Mouse (Mus musculus) adrenal gland, adult (tissue): Measurements from ENCODE around the gene Vmn1r78.
"Not testable (repeated sequence)": the region's sequence is repeated elsewhere in the genome, so short reads cannot be mapped to it uniquely, and the experiment has no call there.

Source experiments
- DNase-seq, 2 experiments: peaks; one replicate each; pipeline ENCODE4 v3.0.0; 2022 to 2023; ENCODE audit warnings: low spot score in 1 of 2; ENCODE audit not compliant: inconsistent age in 2 of 2

Vmn1r78 gene

DNA sequence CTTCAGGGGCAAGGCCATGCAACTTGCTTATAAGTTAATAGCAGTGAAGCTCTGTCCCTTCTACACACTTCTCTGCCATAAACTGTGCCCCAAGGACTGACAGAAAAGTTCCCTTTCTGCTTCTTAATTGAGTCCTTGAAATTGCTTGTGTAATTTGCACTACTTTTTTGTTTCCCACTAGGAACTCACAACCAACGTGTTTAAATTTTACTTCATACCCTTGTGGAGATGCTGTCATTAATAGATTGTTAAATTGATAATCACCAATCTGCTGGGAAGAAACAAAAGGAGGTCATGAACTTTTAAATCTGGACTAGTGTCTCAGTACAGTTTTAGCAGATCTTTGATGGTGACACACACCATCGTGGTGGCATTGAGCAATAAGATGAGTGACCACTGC is at the start of gene Vmn1r78:
Gene Vmn1r78 (plus strand): TSS at position 301 of the 400 bp plus-strand sequence.
- no peak for DNase-seq

DNA sequence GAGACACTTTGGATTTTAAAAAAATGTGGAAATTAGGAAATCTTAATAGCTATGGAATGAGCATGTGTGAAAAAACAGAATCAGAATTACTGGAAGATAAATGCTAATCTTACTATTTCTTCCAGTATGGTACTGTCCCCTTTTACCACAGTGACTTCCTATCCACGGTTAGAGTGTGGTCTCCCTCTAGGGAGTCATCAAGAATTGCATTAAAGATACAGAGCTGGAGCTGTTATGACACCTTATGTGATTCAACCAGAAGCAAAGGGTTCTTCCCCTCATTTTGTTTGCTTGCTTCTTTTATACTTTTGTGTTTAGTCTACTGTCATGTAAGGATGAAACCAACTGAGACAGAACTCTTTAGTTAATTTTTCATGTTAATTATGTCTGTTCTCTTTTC is 6.4 kb downstream of the Vmn1r78 start:
- DNase-seq, result not testable (repeated sequence)

DNA sequence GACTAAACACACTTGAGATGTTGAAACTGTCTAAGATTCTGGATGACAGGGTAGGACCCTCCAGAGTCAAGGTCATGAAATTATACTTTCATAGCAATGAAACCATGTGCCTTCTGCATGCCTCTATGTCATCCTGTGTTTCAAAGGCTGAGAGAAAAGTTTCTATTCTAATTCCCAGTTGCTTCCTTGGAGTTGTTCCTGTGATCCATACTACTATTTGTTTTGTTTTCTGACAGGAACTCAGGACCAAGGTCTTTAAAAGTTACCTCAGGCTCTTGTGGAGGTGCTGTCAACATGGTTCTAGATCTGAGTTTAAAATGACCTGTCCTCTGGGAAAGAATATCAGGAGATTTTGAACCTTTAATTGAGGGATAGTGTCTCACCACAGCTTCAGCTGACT is 20.9 kb downstream of the Vmn1r78 start, which contains the start of gene Vmn1r79:
Gene Vmn1r79 (plus strand): TSS at position 301 of the 400 bp plus-strand sequence.
- not testable (repeated sequence) for DNase-seq

DNA sequence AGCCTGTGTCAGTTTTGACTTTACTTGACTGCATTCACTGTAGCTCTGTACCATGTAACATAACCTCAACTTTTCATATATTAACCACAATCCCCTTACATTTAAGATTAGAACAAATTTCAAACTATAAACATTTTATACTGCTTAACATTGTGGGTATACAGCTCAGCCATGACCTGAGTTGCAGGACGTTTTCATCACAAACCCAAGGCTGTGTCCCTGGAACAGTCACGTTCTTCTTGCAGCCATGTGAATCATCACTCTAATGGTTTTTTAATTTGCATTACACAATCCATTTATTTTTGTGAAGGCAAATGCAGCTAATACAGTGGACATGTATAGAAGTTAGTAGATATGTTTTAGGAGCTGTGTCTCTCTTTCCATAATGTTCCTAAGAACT is 22.9 kb downstream of the Vmn1r78 start:
- DNase-seq, result peak; percentile 12 to 79

DNA sequence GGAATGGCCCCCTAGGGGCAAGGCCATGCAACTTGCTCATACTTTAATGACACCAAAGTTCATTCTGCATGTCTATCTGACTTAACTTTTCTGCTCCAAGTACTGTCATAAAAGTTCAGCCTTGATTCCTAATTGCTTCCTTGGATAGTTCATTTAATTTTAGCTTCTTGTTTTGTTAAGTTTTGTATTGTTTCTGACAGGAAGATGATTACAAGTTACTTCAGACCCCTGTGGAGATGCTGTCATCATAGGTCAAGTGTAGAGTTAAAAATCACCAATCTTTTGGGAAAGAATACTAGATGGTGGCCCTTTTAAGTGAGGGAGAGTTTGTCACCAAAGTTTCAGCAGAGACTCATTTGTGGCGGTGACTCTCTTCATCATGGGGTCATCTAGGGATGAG is 38.9 kb downstream of the Vmn1r78 start, which contains the start of gene Vmn1r80:
Gene Vmn1r80 (plus strand): TSS at position 301 of the 400 bp plus-strand sequence.
- DNase-seq, result no peak

DNA sequence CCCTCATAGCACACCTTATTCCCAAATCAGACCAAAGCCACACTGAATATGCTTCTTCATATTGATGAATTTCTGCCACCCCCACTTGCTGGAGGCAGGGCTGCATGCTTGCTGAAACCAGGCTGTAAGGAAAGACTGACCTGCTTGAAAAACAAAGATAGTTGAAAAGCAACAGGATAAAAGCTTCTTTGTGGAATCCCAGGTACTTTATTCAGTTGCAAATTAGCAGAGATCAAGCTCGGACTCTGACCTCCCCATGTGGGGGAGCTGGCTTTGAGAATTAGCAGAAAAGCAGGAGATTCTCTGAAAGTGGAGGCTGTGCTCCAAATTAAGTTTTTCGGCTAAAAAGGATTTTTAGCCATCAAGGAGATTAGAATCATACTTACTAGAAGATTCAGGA is 54.1 kb downstream of the Vmn1r78 start:
- DNase-seq, result no peak
